In the genomic region with DNA sequence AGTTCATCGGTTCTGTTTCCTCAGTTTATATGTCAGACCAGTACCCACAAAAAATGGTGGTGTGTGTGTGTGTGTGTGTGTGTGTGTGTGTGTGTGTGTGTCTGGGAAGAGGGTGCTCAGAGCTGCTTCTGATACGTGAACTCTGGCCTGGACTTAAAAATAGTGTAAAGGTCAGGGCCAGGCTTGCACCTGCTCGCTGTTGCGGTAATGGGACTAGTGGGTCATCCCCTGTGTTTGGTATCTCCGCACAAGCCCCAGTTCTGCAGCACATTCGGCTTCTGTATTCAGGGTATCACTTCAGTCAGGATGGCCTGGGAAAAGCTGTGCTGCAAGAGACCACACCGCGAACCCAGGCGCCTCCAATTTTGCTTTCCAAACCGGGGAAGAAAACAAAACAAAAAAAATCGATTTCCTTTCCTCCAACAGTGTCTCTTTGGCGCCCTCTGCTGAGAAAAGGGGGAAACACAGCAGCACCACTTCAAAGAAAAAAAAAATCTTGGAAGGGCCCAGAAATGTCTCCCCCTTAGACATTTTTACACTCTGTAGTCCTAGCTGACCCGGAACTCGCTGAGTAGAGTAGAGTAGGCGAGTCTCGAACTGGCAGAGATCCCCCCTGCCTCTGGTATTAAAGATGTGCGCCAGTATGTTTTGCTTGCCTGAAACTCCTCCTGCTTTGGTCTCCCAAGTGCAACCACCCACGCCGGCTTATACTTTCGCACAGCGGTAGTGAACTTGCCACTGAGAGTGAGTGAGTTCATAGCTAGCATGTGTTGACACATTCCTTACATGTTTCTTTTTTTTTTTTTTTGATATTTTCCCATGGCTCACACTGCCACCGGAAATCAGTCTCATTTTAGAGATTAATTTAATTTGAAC, we compare ENCODE assay signal across 8 mouse cellular contexts. TPM values are rescaled to one million over a fixed set of nuclear protein-coding genes. Genes with fewer than 3 reads are reported as not detected.
DNase-seq lines count a peak whose midpoint lies in the region; ATAC-seq lines count a peak whose summit lies in the region.

No protein-coding gene starts in this region.

- no peak for ATAC-seq in embryonic facial prominence, embryonic 15.5 days (ENCODE audit: insufficient number of reproducible peaks, low FRiP score, low TSS enrichment, low read depth)
- peak; percentile 43; the same call in 1 of the 2 replicates for ATAC-seq in kidney, embryonic 14.5 days (ENCODE audit: low FRiP score, low TSS enrichment)
- no peak for ATAC-seq in limb, embryonic 15.5 days (ENCODE audit: insufficient number of reproducible peaks, low FRiP score, low TSS enrichment, low read depth)

- H3K4me1 ChIP-seq in embryonic facial prominence, embryonic 15.5 days: peaks cover 16% of the 10 kb centered on the region; the same call in 1 of the 2 replicates
- H3K4me1 ChIP-seq in kidney, embryonic 14.5 days (ENCODE audit: control insufficient read depth, insufficient read depth, low read length): no peaks in the 10 kb centered on the region
- peaks cover 14% of the 10 kb centered on the region for H3K4me1 ChIP-seq in limb, embryonic 15.5 days

- peak; percentile 90 for DNase-seq in 3T3-L1 (ENCODE audit: low read depth, low spot score)
- peak; percentile 86 to 87 for DNase-seq in adrenal gland, postnatal 36 days
- peak; percentile 94 for DNase-seq in heart, adult 8-10 months (ENCODE audit: low spot score)
- DNase-seq in monocyte, adult 2 months (ENCODE audit: low read depth in 1 of 2, low spot score in 2 of 2): peak; percentile 34 to 81
- DNase-seq in spleen, postnatal 36 days (ENCODE audit: low spot score in 2 of 2): peak; percentile 78 to 87

- H3K9ac ChIP-seq in embryonic facial prominence, embryonic 15.5 days: no peak overlapping the region
- H3K9ac ChIP-seq in kidney, embryonic 14.5 days (ENCODE audit: low read depth, low read length): peak overlapping the region; percentile 48; the same call in 1 of the 2 replicates
- no peak overlapping the region for H3K9ac ChIP-seq in limb, embryonic 15.5 days

- 12% methylated on average over 22 of the region's 22 CpGs for WGBS in embryonic facial prominence, embryonic 15.5 days
- 13% methylated on average over 22 of the region's 22 CpGs for WGBS in kidney, embryonic 14.5 days
- 14% methylated on average over 22 of the region's 22 CpGs for WGBS in limb, embryonic 15.5 days

- peak overlapping the region; percentile 54 for H3K4me2 ChIP-seq in embryonic facial prominence, embryonic 15.5 days (replicated peaks)
- peak overlapping the region; percentile 49 for H3K4me2 ChIP-seq in kidney, embryonic 14.5 days (replicated peaks; ENCODE audit: low read depth, low read length)
- H3K4me2 ChIP-seq in limb, embryonic 15.5 days: peak overlapping the region; percentile 54

- H3K27ac ChIP-seq in embryonic facial prominence, embryonic 15.5 days (replicated peaks): peak overlapping the region; percentile 89
- peak overlapping the region; percentile 65 for H3K27ac ChIP-seq in kidney, embryonic 14.5 days (ENCODE audit: low read depth, low read length)
- peak overlapping the region; percentile 82 for H3K27ac ChIP-seq in limb, embryonic 15.5 days

- H3K4me3 ChIP-seq in embryonic facial prominence, embryonic 15.5 days (replicated peaks): peak overlapping the region; percentile 90
- peak overlapping the region; percentile 31 for H3K4me3 ChIP-seq in kidney, embryonic 14.5 days (ENCODE audit: low read length)
- peak overlapping the region; percentile 98 for H3K4me3 ChIP-seq in limb, embryonic 15.5 days

- no peaks in the 10 kb centered on the region for H3K27me3 ChIP-seq in embryonic facial prominence, embryonic 15.5 days
- H3K27me3 ChIP-seq in kidney, embryonic 14.5 days (ENCODE audit: control insufficient read depth, insufficient read depth, low read length): no peaks in the 10 kb centered on the region
- no peaks in the 10 kb centered on the region for H3K27me3 ChIP-seq in limb, embryonic 15.5 days

- H3K9me3 ChIP-seq in embryonic facial prominence, embryonic 15.5 days (replicated peaks): no peaks in the 10 kb centered on the region
- no peaks in the 10 kb centered on the region for H3K9me3 ChIP-seq in kidney, embryonic 14.5 days (ENCODE audit: control insufficient read depth, low read length)
- no peaks in the 10 kb centered on the region for H3K9me3 ChIP-seq in limb, embryonic 15.5 days

- no peaks in the 10 kb centered on the region for H3K36me3 ChIP-seq in embryonic facial prominence, embryonic 15.5 days
- H3K36me3 ChIP-seq in kidney, embryonic 14.5 days (ENCODE audit: control insufficient read depth, insufficient read depth, low read length): no peaks in the 10 kb centered on the region
- no peaks in the 10 kb centered on the region for H3K36me3 ChIP-seq in limb, embryonic 15.5 days

RNA-seq across cellular contexts. Expression of gene Ppp6r2, which starts 1.2 kb away (rescaled TPM):
- total RNA-seq in adrenal gland, postnatal 36 days (2021): 10 to 100 TPM; 39.6 to 49.0 TPM
- polyA plus RNA-seq in embryonic facial prominence, embryonic 15.5 days (2015; fragmentation: Nextera tagmentation; extraction: Ambion mirVana): 33.3 and 35.8 TPM in 2 replicates
- 10 to 100 TPM; 82.1 to 87.5 (median 84.7) TPM for total RNA-seq in heart, adult 8-10 months (2022)
- polyA plus RNA-seq in kidney, embryonic 14.5 days (2014; fragmentation: Nextera tagmentation; extraction: Ambion mirVana): 23.6 and 29.8 TPM in 2 replicates
- polyA plus RNA-seq in limb, embryonic 15.5 days (2015; fragmentation: Nextera tagmentation; extraction: Ambion mirVana): 24.5 and 25.0 TPM in 2 replicates

RNA-seq across cellular contexts. Expression of gene Dennd6b, which starts 13.8 kb away (rescaled TPM):
- total RNA-seq in adrenal gland, postnatal 36 days (2021): 1 to 10 TPM; 4.9 to 5.2 TPM
- polyA plus RNA-seq in embryonic facial prominence, embryonic 15.5 days (2015; fragmentation: Nextera tagmentation; extraction: Ambion mirVana): 16.3 and 16.7 TPM in 2 replicates
- 10 to 100 TPM in 2 of 4 experiments, 1 to 10 TPM in 2; 8.8 to 12.9 (median 11.0) TPM for total RNA-seq in heart, adult 8-10 months (2022)
- 15.8 and 16.6 TPM in 2 replicates for polyA plus RNA-seq in kidney, embryonic 14.5 days (2014; fragmentation: Nextera tagmentation; extraction: Ambion mirVana)
- 12.4 and 13.0 TPM in 2 replicates for polyA plus RNA-seq in limb, embryonic 15.5 days (2015; fragmentation: Nextera tagmentation; extraction: Ambion mirVana)

RNA-seq across cellular contexts. Expression of gene Plxnb2, which starts 29.5 kb away (rescaled TPM):
- total RNA-seq in adrenal gland, postnatal 36 days (2021): 100 to 1,000 TPM; 110 to 130 TPM
- 157 and 161 TPM in 2 replicates for polyA plus RNA-seq in embryonic facial prominence, embryonic 15.5 days (2015; fragmentation: Nextera tagmentation; extraction: Ambion mirVana)
- total RNA-seq in heart, adult 8-10 months (2022): 100 to 1,000 TPM in 2 of 4 experiments, 10 to 100 TPM in 2; 92.5 to 104 (median 99.6) TPM
- polyA plus RNA-seq in kidney, embryonic 14.5 days (2014; fragmentation: Nextera tagmentation; extraction: Ambion mirVana): 124 and 165 TPM in 2 replicates
- 144 and 149 TPM in 2 replicates for polyA plus RNA-seq in limb, embryonic 15.5 days (2015; fragmentation: Nextera tagmentation; extraction: Ambion mirVana)

Comparison
In these comparisons a context has a peak if more than half of its experiments do, and no peak if none do; other contexts are left out.
1. H3K4me3 ChIP-seq: peak in every context shown above with its lines; median percentile 98 in limb, embryonic 15.5 days; 90 in embryonic facial prominence, embryonic 15.5 days; 31 in kidney, embryonic 14.5 days.